Comparison of ENCODE assay signal across 13 mouse cellular contexts in the genomic region with DNA sequence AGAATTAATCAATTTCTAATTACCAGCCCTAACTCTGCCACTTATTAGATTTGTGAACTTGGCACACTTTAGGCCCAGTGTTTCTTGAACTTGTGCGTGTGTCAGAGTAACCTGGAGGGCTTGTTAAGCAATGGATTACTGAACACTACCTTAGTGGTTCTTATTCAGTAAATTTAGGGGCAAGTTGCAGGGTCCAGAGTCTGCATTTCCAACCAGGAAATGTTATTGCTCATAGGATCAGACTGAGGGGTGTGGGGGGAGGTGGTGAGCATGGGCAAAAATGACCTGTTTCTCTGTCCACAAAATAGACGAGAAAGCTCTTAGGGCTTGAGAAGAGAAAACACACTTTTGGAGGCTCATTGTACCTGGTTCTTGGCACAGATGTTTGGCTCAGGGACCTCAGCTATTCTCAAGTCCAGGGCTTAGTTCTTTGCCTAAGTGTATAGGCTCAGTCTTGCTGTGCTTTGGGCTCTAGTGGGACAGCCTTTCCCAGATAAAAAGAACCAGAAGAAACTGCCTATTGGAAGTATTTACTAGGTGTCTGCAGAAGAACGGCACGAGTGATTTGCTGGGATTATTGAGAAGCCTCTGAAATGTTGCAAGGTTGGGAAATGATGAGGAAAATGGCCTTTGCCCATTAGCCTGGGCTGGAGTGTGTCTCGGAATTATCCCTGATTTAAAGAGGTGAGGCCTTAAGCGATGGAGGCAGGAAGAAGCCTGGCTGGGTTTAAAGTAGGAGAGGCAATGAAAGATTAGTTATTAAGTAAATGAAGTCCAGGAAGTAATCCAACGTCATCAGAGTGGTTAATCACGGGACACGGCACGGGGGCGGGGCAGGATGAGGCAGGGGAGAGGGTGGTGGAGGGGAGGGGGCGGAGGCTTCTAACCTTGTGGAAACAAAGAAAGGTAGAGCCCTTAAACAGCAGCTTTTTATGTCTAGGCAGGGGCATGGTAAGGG.
DNase-seq lines count a peak whose midpoint lies in the region; ATAC-seq and TF ChIP-seq lines count a peak whose summit lies in the region.
"Had no signal": no experiment of that assay in that cellular context is flagged by ENCODE, and none has a peak within 500 bp of the region (broad histone marks: within the 10 kb centered on the region; RNA-seq: fewer than 3 reads in every experiment).

No protein-coding gene starts in this region.

- ATAC-seq in lung, embryonic 14.5 days (ENCODE audit: insufficient read depth) = peak; percentile 62
- peak; percentile 62 for ATAC-seq in limb, embryonic 11.5 days (ENCODE audit: insufficient number of reproducible peaks, low FRiP score, low TSS enrichment, low read depth)
- no peak for ATAC-seq in forebrain, embryonic 13.5 days
- ATAC-seq: midbrain, embryonic 13.5 days had no signal

- H3K27me3 ChIP-seq in lung, embryonic 14.5 days (ENCODE audit: insufficient read depth, low read length) = no peaks in the 10 kb centered on the region
- no peaks in the 10 kb centered on the region for H3K27me3 ChIP-seq in limb, embryonic 11.5 days (ENCODE audit: control insufficient read depth, insufficient read depth, low read length)
- H3K27me3 ChIP-seq in forebrain, embryonic 13.5 days = no peaks in the 10 kb centered on the region
- H3K27me3 ChIP-seq: embryonic facial prominence, embryonic 12.5 days; limb, embryonic 15.5 days; midbrain, embryonic 13.5 days had no signal

- H3K9me3 ChIP-seq in lung, embryonic 14.5 days (ENCODE audit: low read depth, low read length) = no peaks in the 10 kb centered on the region
- H3K9me3 ChIP-seq in limb, embryonic 11.5 days (ENCODE audit: control insufficient read depth, low read length) = no peaks in the 10 kb centered on the region
- no peaks in the 10 kb centered on the region for H3K9me3 ChIP-seq in forebrain, embryonic 13.5 days (replicated peaks)
- H3K9me3 ChIP-seq: embryonic facial prominence, embryonic 12.5 days; limb, embryonic 15.5 days; midbrain, embryonic 13.5 days had no signal

- no peak overlapping the region for H3K4me2 ChIP-seq in lung, embryonic 14.5 days
- no peak overlapping the region for H3K4me2 ChIP-seq in limb, embryonic 11.5 days (ENCODE audit: low read depth, severe bottlenecking)
- no peak overlapping the region for H3K4me2 ChIP-seq in forebrain, embryonic 13.5 days
- H3K4me2 ChIP-seq: embryonic facial prominence, embryonic 12.5 days; limb, embryonic 15.5 days; midbrain, embryonic 13.5 days had no signal

- DNase-seq in lung, embryonic 14.5 days = peak; percentile 59
- no peak for DNase-seq in lung, postnatal 25 days (ENCODE audit: low spot score)
- peak; percentile 85 for DNase-seq in kidney, adult 18-20 months
- peak; percentile 54 for DNase-seq in limb, embryonic 11.5 days (ENCODE audit: low spot score)
- DNase-seq in cerebellum, adult 8-10 months = no peak
- DNase-seq in right cerebral cortex, adult 2 months (ENCODE audit: low spot score in 2 of 2) = no peak
- no peak for DNase-seq in right cerebral cortex, postnatal 14 days
- DNase-seq: layer of hippocampus, adult 9-11 months; thymus, postnatal 25 days had no signal

- 0 out of 2 replicates have a peak, but pooled peaks cover 4% of the 10 kb centered on the region for H3K4me1 ChIP-seq in lung, embryonic 14.5 days (ENCODE audit: insufficient read depth)
- 0 out of 2 replicates have a peak, but pooled peaks cover 2% of the 10 kb centered on the region for H3K4me1 ChIP-seq in limb, embryonic 11.5 days (ENCODE audit: control insufficient read depth, insufficient read depth, low read length)
- H3K4me1 ChIP-seq in forebrain, embryonic 13.5 days = no peaks in the 10 kb centered on the region
- H3K4me1 ChIP-seq: midbrain, embryonic 13.5 days had no signal

- 31% methylated on average over 12 of the region's 12 CpGs for WGBS in lung, embryonic 14.5 days
- 29% methylated on average over 12 of the region's 12 CpGs for WGBS in limb, embryonic 11.5 days
- 51% methylated on average over 12 of the region's 12 CpGs for WGBS in forebrain, embryonic 13.5 days

- H3K9ac ChIP-seq in lung, embryonic 14.5 days = no peak overlapping the region
- no peak overlapping the region for H3K9ac ChIP-seq in limb, embryonic 11.5 days (ENCODE audit: low read length)
- H3K9ac ChIP-seq in forebrain, embryonic 13.5 days = no peak overlapping the region
- H3K9ac ChIP-seq: embryonic facial prominence, embryonic 12.5 days; limb, embryonic 15.5 days; midbrain, embryonic 13.5 days had no signal

- H3K36me3 ChIP-seq in lung, embryonic 14.5 days (ENCODE audit: insufficient read depth) = no peaks in the 10 kb centered on the region
- H3K36me3 ChIP-seq in limb, embryonic 11.5 days (ENCODE audit: control insufficient read depth, insufficient read depth, low read length) = no peaks in the 10 kb centered on the region
- H3K36me3 ChIP-seq in forebrain, embryonic 13.5 days (ENCODE audit: poor library complexity, severe bottlenecking) = no peaks in the 10 kb centered on the region
- H3K36me3 ChIP-seq: embryonic facial prominence, embryonic 12.5 days; limb, embryonic 15.5 days; midbrain, embryonic 13.5 days had no signal

- no peak for TF ChIP-seq CTCF in lung, embryonic 14.5 days (IDR thresholded peaks at IDR 0.05; ENCODE audit: low read depth)

- H3K4me3 ChIP-seq in lung, embryonic 14.5 days (ENCODE audit: low read depth, low read length) = no peak overlapping the region
- H3K4me3 ChIP-seq in limb, embryonic 11.5 days (ENCODE audit: low read depth, low read length) = no peak overlapping the region
- no peak overlapping the region for H3K4me3 ChIP-seq in forebrain, embryonic 13.5 days
- H3K4me3 ChIP-seq: embryonic facial prominence, embryonic 12.5 days; limb, embryonic 15.5 days; midbrain, embryonic 13.5 days had no signal

- peak overlapping the region; percentile 34; the same call in 1 of the 2 replicates for H3K27ac ChIP-seq in lung, embryonic 14.5 days (ENCODE audit: low read depth)
- H3K27ac ChIP-seq in limb, embryonic 11.5 days (replicated peaks; ENCODE audit: low read depth, low read length) = no peak overlapping the region
- no peak overlapping the region for H3K27ac ChIP-seq in forebrain, embryonic 13.5 days
- H3K27ac ChIP-seq: embryonic facial prominence, embryonic 12.5 days; limb, embryonic 15.5 days; midbrain, embryonic 13.5 days had no signal

Comparison
In these comparisons a context has a peak if more than half of its experiments do, and no peak if none do; other contexts are left out.
1. DNase-seq: peak in lung, embryonic 14.5 days (single experiment), kidney, adult 18-20 months (single experiment) and limb, embryonic 11.5 days (single experiment); none in lung, postnatal 25 days (single experiment), cerebellum, adult 8-10 months (single experiment), right cerebral cortex, adult 2 months (0 of 2) and right cerebral cortex, postnatal 14 days (single experiment).